Mouse (Mus musculus): ENCODE measurements around the gene Gm20388. TPM values are rescaled to one million over a fixed set of nuclear protein-coding genes. Genes with fewer than 3 reads are reported as not detected.

Gene Gm20388
- polyA plus RNA-seq, 2 experiments: 8.5 TPM; not detected in 1

- Histone ChIP-seq H3K9ac (replicated peaks) (peak overlapping the region; percentile 47), H3K27ac (peak overlapping the region; percentile 66), H3K4me3 (ENCODE audit: insufficient read depth in 1 of 2, low read depth in 2 of 2, low read length in 2 of 2) (peak overlapping the region in 1 of 2 experiments; percentile 20; a peak in 2 of 4 replicates), H3K4me2 (ENCODE audit: low read depth) (peak overlapping the region; percentile 64), H3K9me3 (ENCODE audit: control insufficient read depth, low read length) (no peaks in the 10 kb centered on the region; the same call in 1 of the 2 replicates), H3K4me1 (replicated peaks; ENCODE audit: control insufficient read depth in 2 of 2, insufficient read depth in 2 of 2, low read length in 1 of 2) (peaks cover 29 to 46% of the 10 kb centered on the region in 2 experiments), H3K36me3 (replicated peaks; ENCODE audit: control insufficient read depth, insufficient read depth, low read depth) (no peaks in the 10 kb centered on the region; the same call in 1 of the 2 replicates), H3K27me3 (ENCODE audit: control insufficient read depth, insufficient read depth, low read length) (no peaks in the 10 kb centered on the region)
- ATAC-seq (ENCODE audit: insufficient read depth): peak; percentile 68
- 40% methylated on average over 19 of the region's 19 CpGs for WGBS (ENCODE audit: insufficient replicate concordance)
- peak; percentile 62 for TF ChIP-seq EP300 (IDR thresholded peaks at IDR 0.05; ENCODE audit: low read depth)
- no peak for TF ChIP-seq CTCF (IDR thresholded peaks at IDR 0.05; ENCODE audit: low read depth)
- no peak for DNase-seq (ENCODE audit: low read depth in 3 of 3, low spot score in 3 of 3)
Observed at GRCm38 (mm10) chr8:123819683-123820610, 3909.3 kb downstream of the Gm20388 start.

GRCm38 (mm10) chr8:123820780-123821179 lies 3910.1 kb downstream of the Gm20388 start:
- Histone ChIP-seq H3K27me3 (ENCODE audit: control insufficient read depth, insufficient read depth, low read length) (no peaks in the 10 kb centered on the region), H3K4me3 (ENCODE audit: insufficient read depth in 1 of 2, low read depth in 2 of 2, low read length in 2 of 2) (no peak overlapping the region), H3K27ac (peak overlapping the region; percentile 42; the same call in 1 of the 2 replicates), H3K36me3 (replicated peaks; ENCODE audit: control insufficient read depth, insufficient read depth, low read depth) (no peaks in the 10 kb centered on the region; the same call in 1 of the 2 replicates), H3K4me1 (replicated peaks; ENCODE audit: control insufficient read depth in 2 of 2, insufficient read depth in 2 of 2, low read length in 1 of 2) (peaks cover 29 to 46% of the 10 kb centered on the region in 2 experiments), H3K9me3 (ENCODE audit: control insufficient read depth, low read length) (no peaks in the 10 kb centered on the region; the same call in 1 of the 2 replicates), H3K4me2 (ENCODE audit: low read depth) (peak overlapping the region; percentile 64), H3K9ac (replicated peaks) (peak overlapping the region; percentile 47)
- WGBS (ENCODE audit: insufficient replicate concordance): 42% methylated on average over 6 of the region's 6 CpGs
- DNase-seq (ENCODE audit: low read depth in 3 of 3, low spot score in 3 of 3) (no peak), ATAC-seq (ENCODE audit: insufficient read depth) (peak; percentile 21; the same call in 1 of the 2 replicates)
- TF ChIP-seq CTCF (IDR thresholded peaks at IDR 0.05; ENCODE audit: low read depth): no peak
- TF ChIP-seq EP300 (IDR thresholded peaks at IDR 0.05; ENCODE audit: low read depth): peak; percentile 65

GRCm38 (mm10) chr8:123823111-123823510 lies 3912.5 kb downstream of the Gm20388 start:
- peak; percentile 76 for TF ChIP-seq CTCF (IDR thresholded peaks at IDR 0.05; ENCODE audit: low read depth)
- no peak for TF ChIP-seq EP300 (IDR thresholded peaks at IDR 0.05; ENCODE audit: low read depth)
- H3K4me2 ChIP-seq (ENCODE audit: low read depth): peak overlapping the region; percentile 30; the same call in 1 of the 2 replicates
- H3K9me3 ChIP-seq (ENCODE audit: control insufficient read depth, low read length): no peaks in the 10 kb centered on the region; the same call in 1 of the 2 replicates
- peaks cover 29 to 46% of the 10 kb centered on the region in 2 experiments for H3K4me1 ChIP-seq (replicated peaks; ENCODE audit: control insufficient read depth in 2 of 2, insufficient read depth in 2 of 2, low read length in 1 of 2)
- DNase-seq (ENCODE audit: low read depth in 3 of 3, low spot score in 3 of 3) (no peak), ATAC-seq (ENCODE audit: insufficient read depth) (no peak)
- 57% methylated on average over 10 of the region's 10 CpGs for WGBS (ENCODE audit: insufficient replicate concordance)
- no peak overlapping the region for H3K9ac ChIP-seq (replicated peaks)
- peak overlapping the region; percentile 45 for H3K27ac ChIP-seq
- H3K36me3 ChIP-seq (replicated peaks; ENCODE audit: control insufficient read depth, insufficient read depth, low read depth): peaks cover 5% of the 10 kb centered on the region
- H3K27me3 ChIP-seq (ENCODE audit: control insufficient read depth, insufficient read depth, low read length): no peaks in the 10 kb centered on the region
- no peak overlapping the region for H3K4me3 ChIP-seq (ENCODE audit: insufficient read depth in 1 of 2, low read depth in 2 of 2, low read length in 2 of 2)

DNA sequence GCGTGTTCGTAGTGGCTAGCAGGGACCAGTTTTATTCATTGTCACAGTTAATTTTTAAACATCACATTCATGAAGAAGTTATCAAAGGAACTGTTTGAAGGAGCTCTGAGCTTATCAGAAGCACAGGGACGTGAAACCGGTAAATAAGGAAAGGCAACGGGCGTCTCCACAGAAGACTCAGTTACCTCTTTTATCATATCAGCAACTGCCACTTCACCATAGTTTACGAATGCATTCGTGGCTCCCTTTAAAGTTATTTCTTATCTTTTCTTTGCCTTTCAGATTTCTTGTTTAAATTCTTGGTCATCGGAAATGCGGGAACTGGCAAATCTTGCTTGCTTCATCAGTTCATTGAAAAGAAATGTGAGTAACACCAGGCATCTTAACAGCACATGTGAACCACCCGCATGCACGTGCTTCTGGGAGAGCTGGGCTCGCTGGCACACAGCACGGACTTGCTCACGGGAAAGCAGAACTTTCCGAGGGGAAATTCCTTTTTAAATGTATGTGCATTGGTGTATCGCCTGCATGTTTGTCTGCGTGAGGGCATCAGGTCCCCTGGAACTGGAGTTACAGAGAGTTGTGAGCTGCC lies 3913.0 kb downstream of the Gm20388 start:
- Histone ChIP-seq H3K27ac (peak overlapping the region; percentile 45), H3K4me3 (ENCODE audit: insufficient read depth in 1 of 2, low read depth in 2 of 2, low read length in 2 of 2) (no peak overlapping the region), H3K9me3 (ENCODE audit: control insufficient read depth, low read length) (no peaks in the 10 kb centered on the region; the same call in 1 of the 2 replicates), H3K36me3 (replicated peaks; ENCODE audit: control insufficient read depth, insufficient read depth, low read depth) (peaks cover 5% of the 10 kb centered on the region), H3K27me3 (ENCODE audit: control insufficient read depth, insufficient read depth, low read length) (no peaks in the 10 kb centered on the region), H3K9ac (replicated peaks) (no peak overlapping the region), H3K4me2 (ENCODE audit: low read depth) (peak overlapping the region; percentile 30; the same call in 1 of the 2 replicates), H3K4me1 (replicated peaks; ENCODE audit: control insufficient read depth in 2 of 2, insufficient read depth in 2 of 2, low read length in 1 of 2) (peaks cover 27 to 44% of the 10 kb centered on the region in 2 experiments)
- WGBS (ENCODE audit: insufficient replicate concordance): 29% methylated on average over 18 of the region's 18 CpGs
- DNase-seq (ENCODE audit: low read depth in 3 of 3, low spot score in 3 of 3) (peak in 2 of 3 experiments; percentile 30 to 42), ATAC-seq (ENCODE audit: insufficient read depth) (peak; percentile 63; the same call in 1 of the 2 replicates)
- TF ChIP-seq CTCF (IDR thresholded peaks at IDR 0.05; ENCODE audit: low read depth) (no peak), EP300 (IDR thresholded peaks at IDR 0.05; ENCODE audit: low read depth) (peak; percentile 90)

All from liver, embryonic 14.5 days (tissue).